Mouse (Mus musculus) urinary bladder, postnatal 4 days (tissue): ENCODE results near the gene Tbc1d10c.

Source experiments
- DNase-seq, 2 experiments: peaks; one replicate each; pipeline ENCODE4 v3.0.0; 2021 to 2022; ENCODE audit warnings: low spot score in 2 of 2

Tbc1d10c gene

DNA sequence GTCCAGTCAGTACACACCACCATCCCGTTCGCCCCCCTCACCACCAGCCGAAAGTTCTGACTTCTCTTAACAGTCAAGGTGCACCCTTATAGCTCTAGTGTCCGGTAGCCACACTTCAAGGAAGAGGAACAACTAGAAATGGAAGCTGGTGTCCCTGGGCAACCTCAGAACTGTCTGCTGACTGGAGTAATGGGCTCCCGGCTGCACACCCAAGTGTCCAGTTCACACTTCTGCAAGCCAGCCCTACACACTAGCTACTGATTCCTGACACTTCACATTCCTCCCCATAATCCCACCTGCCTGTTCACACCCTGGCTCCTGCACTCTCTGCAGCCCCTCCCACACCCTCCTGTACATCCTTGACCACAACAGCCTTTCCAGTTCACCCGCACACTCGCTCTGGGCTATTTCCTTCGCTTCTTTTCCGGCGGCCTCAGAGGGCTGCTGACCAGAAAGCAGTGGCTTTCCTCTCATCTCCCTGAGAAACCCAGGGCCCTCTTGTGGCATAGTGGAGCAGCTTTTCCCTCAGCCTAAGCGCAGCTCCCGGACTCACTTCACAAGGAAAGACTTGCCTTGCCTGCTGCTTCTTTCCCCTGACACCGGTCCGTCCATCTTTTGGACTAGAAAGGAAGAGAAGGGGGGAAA lies 25.1 kb upstream of the Tbc1d10c start:
- DNase-seq, result no peak

DNA sequence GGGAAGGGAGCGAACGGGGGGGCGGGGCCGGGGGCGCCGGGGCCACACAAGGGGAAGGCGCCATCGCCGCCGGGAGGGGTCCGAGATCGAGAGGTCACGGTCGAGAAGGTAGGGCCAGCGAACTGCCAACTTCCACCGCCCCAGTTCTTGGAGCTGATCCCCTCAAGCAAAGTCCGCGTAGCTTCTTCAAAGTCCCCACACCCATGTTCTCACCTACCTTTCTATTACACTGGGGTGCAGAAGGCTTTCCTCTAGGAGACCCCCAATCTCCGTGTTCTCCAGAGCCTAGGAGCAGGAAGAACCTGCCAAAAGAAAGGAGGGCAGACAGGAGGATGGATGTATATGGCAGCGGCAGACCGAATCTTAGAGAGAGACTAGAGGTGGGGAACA lies 24.4 kb upstream of the Tbc1d10c start:
- DNase-seq, result no peak

DNA sequence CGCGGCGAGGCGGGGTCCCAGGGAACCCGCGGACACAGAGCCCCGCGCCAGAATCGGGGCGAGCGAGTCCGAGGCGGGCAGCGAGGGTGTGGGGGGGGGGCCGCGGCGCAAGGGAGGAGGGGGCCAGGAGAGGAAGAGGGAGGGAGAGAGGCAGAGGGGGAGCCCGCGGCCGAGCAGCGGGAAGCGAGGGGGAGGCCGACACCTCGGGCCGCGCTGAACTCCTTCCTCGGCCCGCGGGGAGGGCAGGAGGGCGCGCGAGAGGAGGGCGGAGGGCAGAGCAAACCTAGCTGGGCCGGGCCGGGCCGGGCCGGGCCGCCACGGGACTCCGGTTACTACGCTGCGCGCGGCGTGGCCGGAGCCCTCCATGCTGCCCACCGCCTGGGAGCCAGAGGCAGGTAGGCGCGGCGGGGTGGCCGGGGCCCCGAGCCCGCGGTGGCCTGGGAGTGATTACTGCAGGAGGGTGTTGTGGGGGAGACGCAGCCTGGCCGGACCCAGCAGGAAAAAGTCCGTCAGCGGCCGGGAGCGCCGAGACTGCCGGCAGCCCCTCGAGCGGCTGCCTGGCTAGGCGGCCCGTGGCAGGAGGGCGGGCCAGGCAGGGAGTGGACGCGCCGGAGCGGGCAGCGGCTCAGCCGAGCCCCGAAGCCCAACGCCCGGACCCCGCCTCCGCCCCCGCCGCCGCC lies 23.8 kb upstream of the Tbc1d10c start:
- DNase-seq, result no peak

DNA sequence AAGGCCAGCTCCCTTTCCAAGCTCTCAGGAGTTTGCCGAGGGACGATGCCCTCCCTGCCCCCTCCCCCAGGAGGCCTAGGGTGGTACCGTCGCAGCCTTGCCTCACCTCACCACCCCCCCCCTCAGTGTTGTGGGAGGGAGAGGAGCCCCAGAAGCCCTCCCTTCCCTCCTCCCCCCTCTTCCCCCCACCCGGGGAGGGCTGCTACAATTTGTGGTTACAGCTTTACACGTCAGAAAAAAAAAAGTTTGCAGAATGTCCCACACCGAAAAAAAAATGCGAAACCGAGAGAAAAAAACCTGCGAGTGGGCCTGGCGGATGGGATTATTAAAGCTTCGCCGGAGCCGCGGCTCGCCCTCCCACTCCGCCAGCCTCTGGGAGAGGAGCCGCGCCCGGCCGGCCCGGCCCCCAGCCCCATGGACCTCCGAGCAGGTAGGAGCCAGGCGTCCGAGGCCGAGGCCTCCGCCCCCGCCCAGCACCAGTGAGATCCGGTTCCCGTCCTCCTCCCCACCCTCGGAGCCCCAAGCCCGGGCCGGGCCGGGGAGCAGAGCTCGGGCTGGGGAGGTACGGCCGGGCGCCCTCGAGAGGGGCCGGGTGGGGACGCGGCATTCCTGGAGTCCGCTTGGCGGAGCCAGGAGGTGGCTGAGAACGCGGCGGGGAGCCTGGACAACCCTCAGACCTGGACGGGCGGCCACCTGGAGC lies 23.1 kb upstream of the Tbc1d10c start, which contains the start of the genes Clcf1 and AC109138.7:
Clcf1 (plus strand) TSS at position 168 of the 700 bp plus-strand sequence.
AC109138.7 (plus strand) TSS at position 287 of the 700 bp plus-strand sequence.
- DNase-seq, result peak; percentile 53 to 71

DNA sequence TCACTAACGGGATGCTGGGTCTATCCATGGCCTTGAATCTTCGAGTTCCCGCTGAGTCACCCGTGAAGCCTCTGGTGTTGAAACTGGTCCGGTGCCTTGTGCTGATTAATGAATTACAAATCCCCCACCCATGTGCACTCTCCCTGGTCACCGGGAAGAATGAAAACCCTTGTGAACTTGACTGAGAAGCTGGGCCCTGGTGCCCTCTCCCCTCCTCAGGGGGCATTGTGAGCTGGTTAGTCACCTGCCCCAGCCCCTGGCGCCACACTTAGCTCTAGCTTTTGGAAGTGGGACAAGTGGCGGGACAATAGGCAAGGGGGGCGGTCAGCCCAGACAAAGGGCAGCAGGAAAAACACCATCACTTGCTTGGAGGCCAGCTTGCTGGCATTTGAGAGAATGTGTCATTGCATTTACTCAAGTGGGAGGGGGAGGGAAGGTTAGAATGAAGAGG lies 22.5 kb upstream of the Tbc1d10c start:
- DNase-seq, result no peak

DNA sequence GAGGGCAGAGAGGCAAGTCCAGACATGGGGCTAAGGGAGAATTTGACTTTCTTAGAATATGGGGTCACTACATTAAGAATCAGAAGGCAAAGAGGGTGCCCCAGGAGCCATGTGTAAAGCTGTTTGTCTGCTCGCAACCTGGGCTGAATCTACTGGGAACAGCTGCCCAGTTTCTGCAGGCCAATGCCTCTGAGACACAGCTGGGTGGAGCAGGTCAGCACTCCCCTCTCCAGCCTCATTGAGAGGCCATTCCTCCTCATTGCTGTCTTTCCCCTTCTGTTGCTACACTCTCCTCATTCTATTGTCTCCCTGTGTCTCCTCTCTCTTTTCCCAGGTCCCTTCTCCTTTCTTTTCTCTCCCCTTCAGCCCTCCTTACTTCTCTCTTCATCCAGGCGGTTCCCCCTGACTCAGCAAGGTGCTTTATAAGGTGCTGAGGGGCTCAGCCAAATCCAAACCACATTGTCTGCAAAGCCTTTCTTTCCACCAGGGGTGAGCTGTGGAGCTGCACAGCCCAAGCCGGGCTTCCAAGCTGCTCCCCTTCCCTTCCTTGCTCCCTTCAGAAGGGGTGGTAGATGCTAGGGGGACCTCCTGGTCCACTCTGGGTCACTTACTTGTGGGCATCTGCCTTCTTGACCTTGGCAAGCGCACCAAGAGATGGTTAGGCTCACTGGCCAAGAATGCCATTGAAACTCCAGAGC lies 21.0 kb upstream of the Tbc1d10c start:
- DNase-seq, result no peak

DNA sequence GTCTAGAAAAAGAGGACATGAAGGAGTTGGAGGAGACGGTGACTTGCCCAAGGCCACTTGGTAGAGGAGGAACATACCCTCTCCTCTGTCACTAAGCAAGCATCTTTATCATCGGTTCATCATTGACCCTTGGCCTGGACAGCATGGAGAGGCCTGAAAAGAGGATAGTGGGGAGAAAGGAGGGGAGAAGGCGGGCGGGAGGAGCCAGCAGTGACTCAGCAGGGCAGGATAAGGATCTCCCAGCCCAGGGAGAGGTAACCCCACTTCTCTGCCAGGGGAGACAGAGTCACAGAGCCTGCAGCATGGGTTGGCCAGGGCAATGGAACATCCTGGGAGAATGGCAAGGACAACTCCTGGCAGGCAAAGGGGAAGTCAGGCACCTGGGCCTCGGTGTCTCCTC lies 17.5 kb upstream of the Tbc1d10c start:
- DNase-seq, result no peak

DNA sequence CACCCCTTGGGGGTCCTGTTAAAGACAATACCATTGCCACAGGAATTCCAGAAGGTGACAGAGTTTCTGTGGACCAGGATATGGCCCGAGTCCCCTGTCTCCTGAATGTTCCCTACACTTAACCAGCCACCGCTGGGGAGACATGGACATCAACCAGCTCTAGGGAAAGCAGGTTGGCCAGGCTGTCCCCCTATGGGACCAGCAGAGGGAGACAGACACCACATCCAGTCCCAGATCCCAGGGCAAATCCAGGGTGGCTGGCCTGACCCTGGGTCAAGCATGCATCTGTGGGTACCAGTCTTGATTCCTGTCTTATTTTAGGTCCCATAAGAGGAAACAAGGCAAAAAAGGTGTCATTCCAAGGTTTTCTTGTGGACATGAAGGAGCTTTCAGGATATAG lies 15.9 kb upstream of the Tbc1d10c start:
- DNase-seq, result peak; percentile 66 to 80

DNA sequence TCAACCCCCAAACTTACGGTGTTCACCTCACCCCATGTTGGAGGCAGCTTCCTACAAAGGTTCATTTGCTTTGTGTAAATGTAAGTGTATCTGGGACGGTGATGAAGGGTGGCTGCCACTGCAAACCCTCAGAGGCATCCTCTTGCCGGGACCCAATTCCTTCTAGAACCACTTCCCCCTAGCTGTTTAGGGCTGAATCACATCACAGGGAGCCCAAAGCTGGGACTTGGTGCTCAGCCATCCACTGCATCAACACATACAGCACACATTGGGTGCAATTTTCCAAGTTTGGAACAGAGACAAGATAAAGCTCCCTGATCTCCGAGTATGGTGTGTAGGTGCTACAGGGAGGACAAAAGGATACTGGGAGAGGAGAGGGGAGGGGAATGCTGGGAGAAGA lies 13.8 kb upstream of the Tbc1d10c start:
- DNase-seq, result no peak

DNA sequence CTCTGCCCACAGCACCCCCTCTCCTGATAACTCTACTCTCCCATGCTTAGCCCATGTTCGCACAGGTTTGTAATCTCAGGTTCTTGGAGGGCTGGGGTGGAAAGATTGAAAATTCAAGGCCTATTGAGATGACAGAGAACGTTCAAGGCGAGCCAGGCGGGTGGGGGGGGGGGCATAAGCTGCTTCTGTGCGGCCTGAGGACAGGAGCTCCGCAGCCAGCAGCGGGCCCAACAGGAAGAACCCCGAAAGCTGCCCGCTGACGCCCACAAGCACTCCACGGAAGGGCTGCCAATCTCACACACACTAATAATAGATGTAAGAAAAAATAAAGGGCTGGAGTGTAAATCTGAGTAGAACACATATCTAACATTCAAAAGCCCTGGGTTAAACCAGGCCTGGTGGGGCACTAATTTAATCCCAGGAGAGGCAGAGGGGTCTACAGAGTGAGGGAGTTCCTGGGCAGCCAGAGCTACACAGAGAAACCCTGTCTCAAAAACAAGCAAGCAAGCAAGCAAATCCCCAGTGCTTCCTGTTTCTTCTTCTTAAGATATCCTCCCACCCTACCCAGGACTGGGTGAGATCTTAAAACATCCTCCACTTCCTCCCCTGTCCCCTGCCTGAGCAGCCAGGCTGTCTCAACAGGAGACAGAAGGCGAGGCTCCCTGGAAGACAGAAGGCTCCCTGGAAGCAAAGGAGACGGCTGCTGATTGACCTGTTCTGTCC lies 12.7 kb upstream of the Tbc1d10c start:
- DNase-seq, result no peak

DNA sequence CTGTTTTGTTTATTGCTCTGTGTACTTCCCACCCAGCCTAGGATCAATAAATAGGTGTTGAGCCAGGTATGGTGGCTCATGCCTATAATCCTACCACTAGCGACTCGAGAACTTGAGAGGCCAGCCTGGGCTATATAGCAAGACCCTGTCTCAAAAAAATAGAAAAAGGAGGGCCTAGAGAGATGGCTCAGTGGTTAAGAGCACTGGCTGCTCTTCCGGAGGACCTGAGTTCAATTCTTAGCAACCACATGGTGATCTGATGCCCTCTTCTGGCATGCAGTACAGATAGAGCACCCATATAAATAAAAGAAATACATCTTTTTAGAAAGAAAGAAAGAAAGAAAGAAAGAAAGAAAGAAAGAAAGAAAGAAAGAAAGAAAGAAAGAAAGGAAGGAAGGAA lies 12.1 kb upstream of the Tbc1d10c start:
- no peak for DNase-seq

DNA sequence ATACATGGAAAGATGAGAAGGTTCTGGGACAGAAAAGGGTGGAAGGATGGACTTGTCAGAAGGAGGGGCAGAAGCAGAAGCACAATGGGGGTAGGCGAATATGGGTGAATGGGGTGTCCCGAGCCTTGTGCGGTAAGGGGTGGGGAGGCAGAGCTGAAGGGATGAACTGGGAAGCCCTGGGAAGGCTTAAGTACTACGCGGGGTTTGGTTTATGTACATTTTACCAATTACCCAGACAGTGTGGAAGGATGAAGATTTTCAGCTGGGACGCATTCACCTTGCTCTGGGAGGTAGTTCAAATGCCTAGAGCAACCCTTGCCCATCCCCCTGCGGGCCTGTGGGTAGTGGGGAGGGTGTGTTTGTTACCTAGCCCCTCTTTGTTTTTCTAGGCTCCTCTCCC lies 11.1 kb upstream of the Tbc1d10c start:
- DNase-seq, result no peak

DNA sequence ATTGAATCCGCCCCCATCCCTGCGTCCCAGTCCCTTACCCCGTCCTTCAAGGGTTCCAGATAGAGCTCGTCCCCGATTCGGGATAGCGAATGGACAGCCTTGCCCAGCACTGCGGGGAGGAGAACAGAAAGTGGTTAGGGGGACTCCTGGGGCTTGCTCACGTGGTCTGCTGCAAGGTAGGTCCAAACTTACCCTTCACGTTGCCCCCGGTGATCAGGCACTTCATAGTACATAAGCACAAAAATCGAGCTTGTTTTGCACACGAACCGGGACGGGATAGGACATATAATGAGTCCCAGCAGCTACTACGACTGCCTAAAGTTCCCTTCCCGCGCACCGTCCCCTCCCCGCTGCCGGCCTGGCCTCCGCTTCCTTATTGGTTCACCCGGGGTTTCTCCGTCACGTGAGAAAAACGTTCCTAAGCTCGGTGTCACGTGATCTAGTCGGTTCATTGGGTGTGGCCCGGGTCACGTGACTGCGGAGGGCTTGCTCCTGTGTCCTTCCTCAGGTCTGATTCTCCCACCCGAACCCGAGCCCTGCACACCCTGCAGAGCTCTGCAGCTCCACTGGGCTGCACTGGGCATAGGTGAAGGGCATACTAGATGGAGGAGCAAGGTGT lies 10.3 kb upstream of the Tbc1d10c start, which contains the start of gene Rad9a:
Rad9a (minus strand) TSS at position 372 of the 619 bp plus-strand sequence.
- peak; percentile 90 to 96 for DNase-seq

DNA sequence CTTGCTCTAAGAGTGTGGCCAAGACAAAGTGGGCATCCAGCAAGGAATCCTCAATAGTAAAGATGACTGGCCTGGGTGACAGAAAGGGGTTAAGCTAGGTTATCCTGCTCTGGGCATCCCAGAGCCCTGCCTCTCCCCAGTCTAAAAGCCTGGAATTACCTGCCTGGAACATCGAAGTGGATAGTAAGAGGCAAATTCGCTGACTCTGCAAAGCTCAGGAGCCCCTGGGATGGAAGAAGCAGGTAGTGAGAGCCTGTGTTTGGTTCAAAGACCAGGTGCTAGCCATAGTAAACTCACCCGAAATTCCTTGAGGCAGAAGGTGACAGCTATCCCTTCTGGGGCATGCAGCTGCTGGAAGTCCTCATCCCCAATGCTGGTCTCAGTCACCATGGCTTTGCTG lies 6.1 kb upstream of the Tbc1d10c start:
- no peak for DNase-seq

DNA sequence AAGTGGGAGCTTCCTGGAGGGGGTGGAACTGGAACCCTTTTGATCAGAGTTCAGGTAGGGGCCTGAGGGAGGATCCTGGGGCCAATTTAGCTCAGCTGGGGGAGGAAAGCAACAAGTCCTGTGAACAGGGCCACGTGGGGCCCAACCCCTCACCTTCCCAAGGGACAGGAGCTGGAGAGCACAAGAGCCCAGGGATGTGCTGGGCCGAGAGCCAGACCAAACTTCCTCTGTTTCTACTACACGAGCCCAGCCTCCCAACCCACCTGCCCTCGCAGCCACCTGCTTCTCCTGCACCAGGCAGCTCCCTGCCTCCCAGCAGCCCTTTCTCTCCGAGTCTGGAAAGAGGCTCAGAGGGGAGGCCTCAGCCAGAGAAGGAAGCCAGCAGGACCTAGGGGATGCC lies 5.5 kb upstream of the Tbc1d10c start:
- DNase-seq, result no peak

DNA sequence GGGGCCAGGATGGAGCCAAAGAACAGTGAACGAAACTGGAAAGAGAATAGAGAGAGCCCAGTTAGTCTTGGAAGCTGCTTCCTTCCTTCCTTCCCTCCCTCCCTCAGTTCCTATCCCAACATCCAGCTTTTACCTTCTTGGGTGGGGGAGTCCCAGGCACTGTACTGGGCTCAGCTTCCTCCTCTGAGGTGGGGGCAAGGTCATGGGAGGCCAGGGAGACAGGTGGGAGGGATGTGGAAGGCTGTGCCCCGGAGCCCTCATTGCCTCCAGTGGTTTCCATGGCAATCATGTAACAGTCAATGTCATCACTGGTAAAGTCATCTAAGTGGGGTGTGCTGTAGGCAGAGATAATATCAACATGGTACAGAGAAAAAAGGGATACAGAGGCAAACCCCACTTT lies 5.0 kb upstream of the Tbc1d10c start:
- DNase-seq, result no peak

DNA sequence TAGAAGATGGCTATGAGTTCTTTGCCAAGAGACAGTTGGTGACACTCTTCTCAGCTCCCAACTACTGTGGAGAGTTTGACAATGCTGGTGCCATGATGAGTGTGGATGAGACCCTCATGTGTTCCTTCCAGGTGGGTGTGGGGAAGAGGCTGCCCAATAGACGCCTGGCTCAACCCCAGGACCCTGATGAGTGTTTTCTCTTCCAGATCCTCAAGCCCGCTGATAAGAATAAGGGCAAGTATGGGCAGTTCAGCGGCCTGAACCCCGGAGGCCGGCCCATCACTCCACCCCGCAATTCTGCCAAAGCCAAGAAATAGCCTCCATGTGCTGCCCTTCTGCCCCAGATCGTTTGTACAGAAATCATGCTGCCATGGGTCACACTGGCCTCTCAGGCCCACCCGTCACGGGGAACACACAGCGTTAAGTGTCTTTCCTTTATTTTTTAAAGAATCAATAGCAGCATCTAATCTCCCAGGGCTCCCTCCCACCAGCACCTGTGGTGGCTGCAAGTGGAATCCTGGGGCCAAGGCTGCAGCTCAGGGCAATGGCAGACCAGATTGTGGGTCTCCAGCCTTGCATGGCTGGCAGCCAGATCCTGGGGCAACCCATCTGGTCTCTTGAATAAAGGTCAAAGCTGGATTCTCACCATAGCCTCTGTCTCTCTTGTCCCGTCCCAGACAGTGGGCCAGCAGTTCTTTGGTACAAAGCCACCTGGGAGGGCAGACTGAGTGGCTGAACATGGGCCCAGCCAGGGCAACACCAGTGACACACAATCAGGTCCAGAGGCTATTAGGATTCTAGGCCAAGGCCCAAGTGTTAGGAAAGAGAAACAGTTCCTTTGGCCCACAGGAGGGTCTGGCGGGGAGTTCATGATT lies 3.9 kb upstream of the Tbc1d10c start:
- DNase-seq, result no peak

DNA sequence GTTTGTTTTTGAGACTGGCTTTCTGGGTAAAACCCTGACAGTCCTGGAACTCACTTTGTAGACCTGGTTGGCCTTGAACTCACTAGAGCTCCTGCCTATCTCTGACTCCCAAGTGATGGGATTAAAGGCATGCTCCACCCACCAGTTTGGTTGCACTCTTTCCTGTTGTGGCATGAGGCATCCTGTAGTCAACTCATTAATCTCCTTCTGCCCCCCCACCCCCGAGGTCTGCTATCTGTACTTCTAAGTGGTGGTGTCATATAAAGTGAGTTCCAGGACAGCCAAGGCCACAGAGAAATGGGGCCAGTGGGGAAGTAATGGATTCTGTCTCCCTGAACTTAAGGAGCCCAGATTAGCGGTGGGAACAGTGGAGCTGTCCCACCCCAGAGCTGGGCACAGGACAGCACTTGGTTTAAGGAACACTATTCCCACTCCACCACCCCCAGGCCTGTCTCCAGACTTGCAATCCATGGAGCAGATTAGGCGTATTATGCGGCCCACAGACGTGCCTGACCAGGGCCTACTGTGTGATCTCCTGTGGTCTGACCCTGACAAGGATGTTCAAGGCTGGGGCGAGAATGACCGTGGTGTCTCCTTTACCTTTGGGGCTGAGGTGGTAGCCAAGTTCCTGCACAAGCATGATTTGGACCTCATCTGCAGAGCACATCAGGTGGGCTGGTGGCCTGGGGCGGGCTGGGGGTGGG lies 3.1 kb upstream of the Tbc1d10c start:
- DNase-seq, result no peak

DNA sequence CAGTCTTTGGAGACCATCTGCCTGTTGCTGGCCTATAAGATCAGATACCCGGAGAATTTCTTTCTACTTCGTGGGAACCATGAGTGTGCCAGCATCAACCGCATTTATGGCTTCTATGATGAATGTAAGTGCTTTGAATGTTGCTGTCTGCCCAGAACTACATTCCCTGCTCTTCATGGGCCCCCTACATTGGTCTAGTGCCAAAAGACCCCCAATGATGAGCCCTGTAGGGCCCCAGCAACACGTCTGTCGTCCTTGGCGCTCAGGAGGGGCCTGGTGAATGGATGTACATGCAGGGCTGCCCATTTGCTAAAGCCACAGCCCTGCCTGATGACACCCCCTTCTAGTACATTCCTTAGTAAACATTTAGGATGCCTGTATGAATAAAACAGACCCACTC lies 2.0 kb upstream of the Tbc1d10c start:
- DNase-seq, result no peak
